ENCODE assay signal across 9 mouse cellular contexts in the genomic region with DNA sequence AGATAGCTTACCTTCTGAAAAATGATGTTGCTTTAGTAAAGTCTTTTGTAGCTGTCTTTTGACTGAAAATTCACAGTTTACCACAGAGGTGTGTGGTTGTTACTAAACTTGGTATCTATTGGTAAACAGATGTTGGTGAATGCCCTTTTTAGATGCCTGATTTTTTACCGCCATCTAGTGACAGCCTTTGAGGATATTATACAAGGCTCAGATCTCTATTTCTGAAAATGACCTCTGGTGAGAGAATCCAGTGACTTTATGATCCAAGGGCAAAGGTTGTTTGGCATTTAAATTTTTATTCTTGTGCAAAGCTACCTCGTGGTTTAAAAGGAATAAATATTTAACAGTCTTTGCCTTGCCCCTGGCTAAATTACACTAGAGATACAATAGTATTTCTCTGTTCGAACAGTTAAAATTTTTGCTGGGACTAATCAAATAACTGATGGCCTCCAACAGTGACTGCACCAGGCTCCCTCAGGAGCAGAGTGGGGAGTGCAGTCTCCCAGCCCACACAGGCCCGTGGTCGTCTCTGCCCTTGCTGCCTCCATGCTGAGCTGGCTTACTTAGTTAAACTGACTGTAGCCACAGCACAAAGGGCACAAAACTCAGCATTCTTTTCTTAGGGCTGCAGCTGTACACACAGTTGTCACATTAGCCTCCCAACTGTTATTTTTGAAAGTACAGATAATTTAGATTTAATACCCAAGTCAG. TPM values are rescaled to one million over a fixed set of nuclear protein-coding genes. Genes with fewer than 3 reads are reported as not detected.
A peak's percentile ranks its signal among the peaks of the same experiment; 100 is the strongest.
DNase-seq lines count a peak whose midpoint lies in the region; ATAC-seq and TF ChIP-seq lines count a peak whose summit lies in the region.
"Had no signal": no experiment of that assay in that cellular context is flagged by ENCODE, and none has a peak within 500 bp of the region (broad histone marks: within the 10 kb centered on the region; RNA-seq: fewer than 3 reads in every experiment).

No protein-coding gene starts in this region.

- H3K27me3 ChIP-seq in CH12.LX (replicated peaks) = no peaks in the 10 kb centered on the region
- no peaks in the 10 kb centered on the region for H3K27me3 ChIP-seq in liver, postnatal 0 days (ENCODE audit: insufficient read depth, low read length)

- peaks cover 63 to 98% of the 10 kb centered on the region in 2 experiments for H3K36me3 ChIP-seq in CH12.LX (replicated peaks in 1 of 2; ENCODE audit: control insufficient read depth in 1 of 2, insufficient read depth in 1 of 2, low read length in 1 of 2)
- H3K36me3 ChIP-seq in liver, postnatal 0 days (replicated peaks; ENCODE audit: insufficient read depth, low read length) = peaks cover 85% of the 10 kb centered on the region

- TF ChIP-seq POLR2A in CH12.LX (IDR thresholded peaks at IDR 0.05; ENCODE audit: low read depth, low read length) = no peak

- no peaks in the 10 kb centered on the region for H3K9me3 ChIP-seq in CH12.LX (replicated peaks; ENCODE audit: low read length)
- no peaks in the 10 kb centered on the region for H3K9me3 ChIP-seq in liver, postnatal 0 days (ENCODE audit: low read length)

- H3K27ac ChIP-seq in CH12.LX (ENCODE audit: insufficient read depth, low read depth) = no peak overlapping the region
- peak overlapping the region; percentile 7; the same call in 1 of the 2 replicates for H3K27ac ChIP-seq in liver, postnatal 0 days (ENCODE audit: low read depth)

- TF ChIP-seq EP300 in CH12.LX (IDR thresholded peaks at IDR 0.05; ENCODE audit: low read length) = no peak
- no peak for TF ChIP-seq EP300 in liver, postnatal 0 days (IDR thresholded peaks at IDR 0.05; ENCODE audit: low read depth)

- TF ChIP-seq RAD21 in CH12.LX (IDR thresholded peaks at IDR 0.05; ENCODE audit: low read depth, low read length) = peak; percentile 88

- no peak overlapping the region for H3K4me3 ChIP-seq in CH12.LX (replicated peaks in 1 of 3; ENCODE audit: low read depth in 2 of 3, low read length in 2 of 3, poor library complexity in 1 of 3)
- H3K4me3 ChIP-seq in liver, postnatal 0 days (ENCODE audit: low read depth, low read length) = no peak overlapping the region

- H3K9ac ChIP-seq in CH12.LX (ENCODE audit: insufficient read depth, low read depth) = no peak overlapping the region
- H3K9ac ChIP-seq in liver, postnatal 0 days (replicated peaks) = no peak overlapping the region

- H3K4me2 ChIP-seq in CH12.LX (ENCODE audit: insufficient read depth, low read depth, poor library complexity, severe bottlenecking) = no peak overlapping the region
- no peak overlapping the region for H3K4me2 ChIP-seq in liver, postnatal 0 days (ENCODE audit: low read depth, low read length)

- DNase-seq in heart, adult 8-10 months (ENCODE audit: low spot score) = peak; percentile 34
- DNase-seq in heart, adult 11 months = no peak
- DNase-seq in CH12.LX (ENCODE audit: extremely low read depth) = peak; percentile 23
- DNase-seq in embryo, embryonic 9.5 days (ENCODE audit: extremely low spot score) = peak; percentile 19
- DNase-seq in liver, postnatal 0 days = no peak
- no peak for DNase-seq in cerebellum, postnatal 36 days
- DNase-seq in right cerebral cortex, postnatal 10 days (ENCODE audit: low spot score in 2 of 2) = no peak
- DNase-seq in right cerebral cortex, adult 2 months (ENCODE audit: low spot score in 2 of 2) = no peak
- DNase-seq: gastrocnemius, postnatal 14 days had no signal

- peak in 1 of 2 experiments; percentile 79; a peak in 2 of 4 replicates for TF ChIP-seq CTCF in CH12.LX (conservative IDR thresholded peaks at IDR 0.05 in 1 of 2, IDR thresholded peaks at IDR 0.05 in 1 of 2; ENCODE audit: low read depth in 2 of 2, low read length in 2 of 2)
- TF ChIP-seq CTCF in liver, postnatal 0 days (IDR thresholded peaks at IDR 0.05; ENCODE audit: low read depth) = peak; percentile 69

- peak; percentile 55 for ATAC-seq in liver, postnatal 0 days

- 49% methylated on average over 5 of the region's 5 CpGs for WGBS in liver, postnatal 0 days (ENCODE audit: insufficient replicate concordance)

- peaks cover 4 to 19% of the 10 kb centered on the region in 2 experiments; a peak in 3 of 4 replicates for H3K4me1 ChIP-seq in CH12.LX (ENCODE audit: control insufficient read depth in 1 of 2, insufficient read depth in 2 of 2)
- no peaks in the 10 kb centered on the region for H3K4me1 ChIP-seq in liver, postnatal 0 days (ENCODE audit: insufficient read depth)

- H3K79me2 ChIP-seq in CH12.LX (replicated peaks; ENCODE audit: control insufficient read depth, extremely low read depth, insufficient read depth, poor library complexity, severe bottlenecking) = no peaks in the 10 kb centered on the region

- dilution Hi-C loops in CH12.LX (cut with MboI; ENCODE audit: extremely low pct_ligation_motif_present, extremely low pct_unique_long_range_greater_than_20kb, low sequenced_read_pairs) = no loop called here

- in situ Hi-C loops in CH12.LX (cut with MboI; ENCODE audit: low pct_ligation_motif_present, low pct_unique_long_range_greater_than_20kb, low sequenced_read_pairs) = loop anchor here (25.0 kb wide), 1 partner anchor 369 kb away; no protein-coding TSS in a partner anchor

TF ChIP-seq in CH12.LX, 34 proteins besides CTCF, POLR2A, EP300 and RAD21:
- peak; percentile 68 for TF ChIP-seq SMC3 (IDR thresholded peaks at IDR 0.05; ENCODE audit: low read depth, low read length)
- TF ChIP-seq ZC3H11A (IDR thresholded peaks at IDR 0.05; ENCODE audit: low read depth, low read length) = 0 out of 2 replicates have a peak, but pooled peaks have one; percentile 23
- no peak for TF ChIP-seq POLR2AphosphoS2 (IDR thresholded peaks at IDR 0.05; ENCODE audit: low read depth, low read length)
- no peak for TF ChIP-seq MEF2A (IDR thresholded peaks at IDR 0.05; ENCODE audit: borderline replicate concordance, low read depth, low read length)

RNA-seq across cellular contexts. Expression of gene Gclc, which starts 27.3 kb away (rescaled TPM):
- total RNA-seq in heart, adult 8-10 months (2022) = 10 to 100 TPM; 11.7 to 14.3 (median 12.5) TPM
- 20.4 and 22.6 TPM in 2 replicates for total RNA-seq in CH12.LX (2012; rRNA removed)
- total RNA-seq in CH12.LX (2014; rRNA removed) = 35.7 and 39.2 TPM in 2 replicates
- 78.3 and 84.8 TPM in 2 replicates for polyA plus RNA-seq in CH12.LX (2012; ENCODE audit: insufficient read length, low read depth)
- polyA plus RNA-seq in liver, postnatal 0 days (2015; fragmentation: Nextera tagmentation; extraction: Ambion mirVana) = 22.9 and 24.0 TPM in 2 replicates

Comparison
In these comparisons a context has a peak if more than half of its experiments do, and no peak if none do; other contexts are left out.
1. DNase-seq: peak in heart, adult 8-10 months (single experiment), CH12.LX (single experiment) and embryo, embryonic 9.5 days (single experiment); none in heart, adult 11 months (single experiment), liver, postnatal 0 days (single experiment), cerebellum, postnatal 36 days (0 of 2), right cerebral cortex, postnatal 10 days (0 of 2) and right cerebral cortex, adult 2 months (0 of 2).